12 mouse cellular contexts compared by ENCODE assay signal in genomic region chr7:44563284-44563683, GRCm38 (mm10). TPM values are rescaled to one million over a fixed set of nuclear protein-coding genes. Genes with fewer than 3 reads are reported as not detected.
"Had no signal": no experiment of that assay in that cellular context is flagged by ENCODE, and none has a peak within 500 bp of the region (broad histone marks: within the 10 kb centered on the region; RNA-seq: fewer than 3 reads in every experiment).

No protein-coding gene starts in this region.

- H3K4me1 ChIP-seq: limb, embryonic 13.5 days; neural tube, embryonic 12.5 days had no signal

- H3K4me3 ChIP-seq: limb, embryonic 13.5 days; neural tube, embryonic 12.5 days had no signal

- H3K9me3 ChIP-seq: limb, embryonic 13.5 days; neural tube, embryonic 12.5 days had no signal

- H3K27me3 ChIP-seq: limb, embryonic 13.5 days; neural tube, embryonic 12.5 days had no signal

- H3K36me3 ChIP-seq: limb, embryonic 13.5 days; neural tube, embryonic 12.5 days had no signal

- ATAC-seq: intestine, postnatal 0 days had no signal

- DNase-seq: kidney, adult 9 months; kidney, postnatal 10 days; left cerebral cortex, postnatal 4 days; lung, embryonic 14.5 days; midbrain, embryonic 14.5 days; thymus, postnatal 4 days had no signal

- H3K4me2 ChIP-seq: limb, embryonic 13.5 days; lung, embryonic 14.5 days; neural tube, embryonic 12.5 days had no signal

- H3K9ac ChIP-seq: limb, embryonic 13.5 days; liver, embryonic 14.5 days; lung, embryonic 14.5 days; neural tube, embryonic 12.5 days had no signal

- H3K27ac ChIP-seq: limb, embryonic 13.5 days; liver, embryonic 14.5 days; neural tube, embryonic 12.5 days; stomach, postnatal 0 days had no signal

RNA-seq across cellular contexts. Expression of gene Napsa, which starts 8.9 kb away (rescaled TPM):
- total RNA-seq: layer of hippocampus, adult 18-20 months had no signal

RNA-seq across cellular contexts. Expression of gene Spib, which starts 31.4 kb away (rescaled TPM):
- total RNA-seq: layer of hippocampus, adult 18-20 months had no signal
- polyA plus RNA-seq: midbrain, embryonic 14.5 days; neural tube, embryonic 12.5 days had no signal
